Mouse (Mus musculus) kidney, adult 18-20 months (tissue): ENCODE results near the gene Cfd.

Source experiments
- DNase-seq: peaks from one replicate; pipeline ENCODE4 v3.0.0; 2021

Cfd gene

GRCm38 (mm10) chr10:79890670-79891069 is at the start of gene Cfd:
Cfd (plus strand) TSS chr10:79890853.
- DNase-seq, result no peak

DNA sequence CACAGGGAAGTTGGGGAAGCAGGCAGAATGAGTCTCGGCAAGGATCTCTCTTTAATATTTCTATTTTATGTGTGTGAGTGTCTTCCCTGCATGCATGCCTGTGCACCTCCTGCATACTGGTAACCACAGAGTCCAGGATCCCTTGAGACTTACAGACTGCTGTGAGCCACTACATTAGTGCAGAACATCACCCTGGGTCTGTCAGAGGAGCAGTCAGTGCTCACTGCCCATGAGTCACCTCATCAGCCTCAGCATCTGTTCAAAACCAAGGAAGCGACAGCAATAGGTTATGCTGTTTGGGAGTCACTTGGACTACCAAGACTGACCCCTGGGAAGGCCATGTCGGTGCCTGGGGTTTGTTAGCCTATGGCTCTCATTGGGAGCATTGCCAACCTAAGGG is 48.3 kb upstream of the Cfd start:
- no peak for DNase-seq

- peak; percentile 32 for DNase-seq
These were observed 47.2 kb upstream of the Cfd start for GRCm38 (mm10) chr10:79843476-79843875.

GRCm38 (mm10) chr10:79846553-79846952 is 44.1 kb upstream of the Cfd start:
- DNase-seq, result no peak

DNA sequence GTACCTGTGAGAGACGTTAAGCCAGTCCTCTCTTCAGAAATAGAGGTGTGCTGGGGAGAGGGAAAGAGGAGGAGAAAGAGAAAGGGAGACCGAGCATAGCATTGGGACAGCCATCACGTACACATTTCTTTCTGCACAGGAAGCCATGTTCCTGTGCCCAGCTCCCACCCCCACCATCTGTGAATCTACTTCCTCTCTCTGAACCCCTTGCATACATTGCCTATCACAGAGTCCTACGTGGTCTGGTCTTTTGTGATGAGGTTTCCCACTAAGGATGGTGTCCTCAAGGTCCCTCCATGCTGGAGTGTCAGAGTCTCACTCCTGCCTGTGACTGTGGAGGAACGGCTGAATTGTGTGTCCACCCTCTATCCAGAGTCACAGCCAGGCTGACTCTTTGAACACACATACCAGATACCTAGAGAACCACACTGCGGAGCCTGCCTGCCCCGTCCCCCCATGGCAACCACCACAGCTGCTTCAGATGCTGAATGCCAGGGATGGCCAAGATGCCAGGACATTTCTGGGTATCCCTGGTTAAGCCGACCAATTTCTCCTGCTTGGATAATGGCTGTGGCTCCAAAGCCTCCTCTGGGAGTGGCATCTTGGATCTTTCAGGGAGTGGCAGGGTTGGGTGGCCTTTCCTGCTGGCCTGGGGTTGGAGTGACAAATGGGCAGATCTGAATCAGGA is 40.6 kb upstream of the Cfd start:
- no peak for DNase-seq

DNA sequence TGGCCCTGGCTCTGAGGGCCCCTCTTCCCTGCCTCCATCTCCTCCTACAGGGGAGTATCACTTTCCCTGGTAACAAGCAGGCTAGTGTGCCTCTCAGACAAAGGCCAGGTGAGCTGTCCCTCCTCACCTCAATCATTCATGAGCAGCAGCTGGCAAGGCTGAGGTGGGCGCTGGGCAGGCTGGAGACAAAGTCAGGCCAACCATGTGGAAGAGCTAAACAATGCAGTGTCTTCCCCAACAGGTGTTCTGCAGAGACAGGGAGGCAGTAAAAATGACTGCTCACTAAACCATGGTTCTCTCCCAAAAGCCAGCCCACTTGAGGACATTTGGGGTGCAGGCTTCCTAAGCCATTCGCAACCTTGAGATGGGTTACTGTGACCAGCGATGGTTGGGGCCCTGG is 39.0 kb upstream of the Cfd start:
- DNase-seq, result no peak

GRCm38 (mm10) chr10:79852107-79852789 is 38.4 kb upstream of the Cfd start:
- DNase-seq, result peak; percentile 59

DNA sequence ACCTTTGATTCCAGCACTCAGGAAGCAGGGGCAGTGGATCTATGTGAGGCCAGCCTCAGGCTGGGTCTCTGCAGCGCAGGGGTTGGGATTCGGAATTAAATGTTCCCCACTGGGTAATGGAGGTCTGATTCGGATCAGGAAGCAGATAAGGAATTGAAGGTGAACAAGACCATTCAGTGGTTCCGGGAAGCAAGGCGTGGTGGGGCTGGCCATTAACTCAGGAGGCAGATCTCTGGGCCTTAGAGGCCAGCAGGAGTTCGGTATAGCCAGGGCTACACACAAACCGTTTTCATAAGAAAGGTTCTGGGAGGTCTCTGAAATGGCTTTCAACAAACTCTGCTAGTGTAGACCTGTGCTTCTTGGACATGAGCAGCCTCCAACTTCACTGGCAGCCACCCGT is 37.8 kb upstream of the Cfd start:
- no peak for DNase-seq

- peak; percentile 97 for DNase-seq
These were observed 37.3 kb upstream of the Cfd start for GRCm38 (mm10) chr10:79853392-79853791.

GRCm38 (mm10) chr10:79853860-79854795 is 36.5 kb upstream of the Cfd start, which contains the start of gene Ptbp1:
Ptbp1 (plus strand) TSS chr10:79854427.
- peak; percentile 99 for DNase-seq

DNA sequence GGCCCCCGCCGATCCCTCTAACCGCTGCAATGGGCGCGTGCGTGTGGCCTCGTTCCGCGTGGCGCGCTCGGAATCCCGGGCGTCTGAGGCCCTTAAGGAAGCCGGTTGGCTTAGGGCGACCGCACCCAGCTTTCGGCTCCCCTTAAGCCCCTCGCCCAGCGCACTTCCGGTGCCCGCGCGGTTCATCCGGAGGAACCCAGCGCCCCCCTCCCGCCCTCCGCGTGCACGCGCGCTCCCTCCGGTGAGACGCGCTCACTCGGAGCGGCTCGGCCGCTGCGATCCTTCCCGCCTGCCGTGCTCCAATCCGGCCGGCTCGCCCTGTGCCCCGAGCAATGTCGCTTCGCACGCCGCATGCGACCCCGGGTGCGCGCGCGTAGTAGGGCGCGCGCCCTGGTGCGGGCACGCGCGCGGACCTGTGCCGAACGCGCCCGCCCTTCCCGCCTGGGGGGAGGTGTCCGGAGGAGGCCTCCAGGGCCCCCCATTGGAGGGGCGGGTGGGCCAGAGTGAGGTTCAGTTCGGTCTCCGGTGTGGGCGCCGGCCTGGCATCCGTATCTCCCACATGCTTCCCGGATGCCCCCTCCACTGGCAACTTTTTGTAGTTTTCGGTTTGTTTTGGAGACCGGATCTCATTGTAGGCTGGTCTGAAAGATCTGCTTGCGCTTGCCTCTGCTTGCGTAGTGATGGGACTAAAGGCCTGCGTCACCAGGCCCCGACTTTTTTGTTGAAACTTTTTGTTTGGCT is 35.7 kb upstream of the Cfd start:
- DNase-seq, result peak; percentile 80

- peak; percentile 90 for DNase-seq
These were observed 35.0 kb upstream of the Cfd start for GRCm38 (mm10) chr10:79855558-79856184.

- no peak for DNase-seq
These were observed 34.4 kb upstream of the Cfd start for GRCm38 (mm10) chr10:79856280-79856679.

DNA sequence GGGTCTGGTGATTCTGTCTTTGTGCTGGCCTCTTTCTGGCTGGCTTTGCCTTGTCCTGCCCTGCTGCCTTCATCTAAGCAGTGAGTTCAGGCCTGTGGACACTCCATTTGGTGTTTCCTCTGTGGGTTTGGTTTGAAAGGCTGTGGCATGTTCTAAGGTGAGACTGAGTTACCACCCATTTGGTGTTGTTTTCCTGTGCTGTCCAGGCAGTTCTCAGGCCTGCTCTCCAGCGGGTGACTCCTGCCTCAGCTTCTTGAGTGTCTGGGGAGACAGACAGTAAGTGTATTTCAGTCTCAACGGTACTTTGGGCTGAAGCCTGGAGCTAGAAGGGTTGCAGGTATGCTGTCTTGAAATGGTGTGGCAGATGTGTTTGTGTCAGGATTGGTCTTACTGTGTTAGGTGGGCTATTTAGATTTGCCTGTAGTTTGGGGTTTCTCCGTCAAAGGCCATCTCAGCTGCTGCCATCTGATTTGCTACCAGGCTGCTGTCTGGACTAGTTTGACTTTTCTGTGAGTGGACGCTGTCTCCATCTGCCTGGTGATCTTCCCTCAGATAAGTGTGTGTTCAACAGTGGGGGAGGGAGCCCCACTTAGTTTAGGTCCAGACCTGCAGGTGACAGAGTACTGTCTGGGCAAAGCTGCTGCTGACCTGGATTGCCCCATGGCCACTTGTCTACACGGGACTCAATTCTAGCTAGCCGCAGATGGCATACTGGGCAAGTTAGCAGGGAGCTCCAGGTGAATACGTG is 33.8 kb upstream of the Cfd start:
- no peak for DNase-seq

DNA sequence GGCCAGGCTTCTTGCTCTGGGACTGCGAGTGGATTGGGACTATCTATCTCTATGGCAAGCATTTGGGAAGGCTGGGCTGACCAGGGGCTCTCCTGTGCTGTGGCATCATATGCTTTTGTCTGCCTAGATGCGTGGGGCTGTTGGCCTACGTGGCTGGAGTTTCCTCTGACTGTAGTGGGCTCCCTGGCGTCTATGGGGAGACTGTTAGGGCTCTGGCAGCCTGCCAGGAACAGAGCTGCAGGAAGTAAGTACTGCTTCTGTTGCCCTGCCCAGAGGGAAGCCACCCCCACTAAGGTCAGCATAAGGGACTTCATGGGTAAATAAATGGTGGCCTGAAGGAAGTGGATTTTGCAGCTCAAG is 33.2 kb upstream of the Cfd start:
- DNase-seq, result peak; percentile 79

- no peak for DNase-seq
These were observed 32.8 kb upstream of the Cfd start for GRCm38 (mm10) chr10:79857894-79858293.

- peak; percentile 69 for DNase-seq
These were observed 32.1 kb upstream of the Cfd start for GRCm38 (mm10) chr10:79858416-79859074.

GRCm38 (mm10) chr10:79859116-79859515 is 31.5 kb upstream of the Cfd start:
- no peak for DNase-seq

- DNase-seq, result no peak
These were observed 30.4 kb upstream of the Cfd start for GRCm38 (mm10) chr10:79860079-79860911.
